Mouse (Mus musculus): ENCODE measurements around the gene Rer1. TPM values are rescaled to one million over a fixed set of nuclear protein-coding genes. Genes with fewer than 3 reads are reported as not detected.
A peak's percentile ranks its signal among the peaks of the same experiment; 100 is the strongest.
"Not testable (repeated sequence)": the region's sequence is repeated elsewhere in the genome, so short reads cannot be mapped to it uniquely, and the experiment has no call there.

Rer1 gene
- polyA plus RNA-seq, 1 experiment from 2014 or later: 129 TPM

- no peak overlapping the region for H3K4me3 ChIP-seq (replicated peaks)
- H3K9ac ChIP-seq: 0 out of 2 replicates have a peak overlapping the region, but pooled peaks have one; percentile 92
- H3K27ac ChIP-seq: no peak overlapping the region
- peaks cover 43% of the 10 kb centered on the region for H3K36me3 ChIP-seq (replicated peaks)
- WGBS: 93% methylated on average over 7 of the region's 7 CpGs
- no peaks in the 10 kb centered on the region for H3K9me3 ChIP-seq
- ATAC-seq (ENCODE audit: low FRiP score): no peak
- no peaks in the 10 kb centered on the region for H3K27me3 ChIP-seq
- H3K4me2 ChIP-seq: no peak overlapping the region
- peaks cover 30% of the 10 kb centered on the region for H3K4me1 ChIP-seq
Measured at GRCm38 (mm10) chr4:155084351-155084750, 1.8 kb downstream of the Rer1 start.

DNA sequence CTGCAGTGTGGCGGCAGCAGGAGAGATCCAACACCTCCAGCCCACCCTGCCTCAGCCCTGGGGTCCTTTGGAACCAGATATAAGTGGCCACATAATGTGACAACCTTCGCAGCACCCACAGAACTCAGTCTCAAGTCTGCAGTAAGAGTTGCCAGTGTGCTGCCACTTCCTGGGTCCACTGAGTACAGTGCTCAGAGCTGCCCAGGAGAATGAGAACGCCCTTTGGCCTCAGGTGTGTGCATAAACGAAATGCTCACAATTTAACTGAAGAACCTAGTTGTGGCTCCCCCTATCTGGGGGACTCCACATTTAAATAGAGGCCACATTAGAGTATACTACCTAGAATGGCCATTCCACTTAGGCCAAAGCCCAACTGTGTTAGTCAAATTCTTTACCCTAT lies 2.6 kb downstream of the Rer1 start:
- H3K4me1 ChIP-seq: peaks cover 30% of the 10 kb centered on the region
- H3K9me3 ChIP-seq: no peaks in the 10 kb centered on the region
- H3K4me3 ChIP-seq (replicated peaks): no peak overlapping the region
- H3K27me3 ChIP-seq: no peaks in the 10 kb centered on the region
- no peak for ATAC-seq (ENCODE audit: low FRiP score)
- H3K4me2 ChIP-seq: no peak overlapping the region
- H3K9ac ChIP-seq: 0 out of 2 replicates have a peak overlapping the region, but pooled peaks have one; percentile 22
- no peak overlapping the region for H3K27ac ChIP-seq
- H3K36me3 ChIP-seq (replicated peaks): peaks cover 45% of the 10 kb centered on the region
- WGBS: 91% methylated on average over 4 of the region's 4 CpGs

GRCm38 (mm10) chr4:155079666-155080065 lies 6.5 kb downstream of the Rer1 start:
- 94% methylated on average over 6 of the region's 6 CpGs for WGBS
- Histone ChIP-seq H3K36me3 (replicated peaks) (peaks cover 80% of the 10 kb centered on the region), H3K9me3 (no peaks in the 10 kb centered on the region), H3K4me2 (no peak overlapping the region), H3K27ac (no peak overlapping the region), H3K9ac (no peak overlapping the region), H3K27me3 (no peaks in the 10 kb centered on the region), H3K4me3 (replicated peaks) (no peak overlapping the region), H3K4me1 (peaks cover 11% of the 10 kb centered on the region)
- ATAC-seq (ENCODE audit: low FRiP score): no peak

DNA sequence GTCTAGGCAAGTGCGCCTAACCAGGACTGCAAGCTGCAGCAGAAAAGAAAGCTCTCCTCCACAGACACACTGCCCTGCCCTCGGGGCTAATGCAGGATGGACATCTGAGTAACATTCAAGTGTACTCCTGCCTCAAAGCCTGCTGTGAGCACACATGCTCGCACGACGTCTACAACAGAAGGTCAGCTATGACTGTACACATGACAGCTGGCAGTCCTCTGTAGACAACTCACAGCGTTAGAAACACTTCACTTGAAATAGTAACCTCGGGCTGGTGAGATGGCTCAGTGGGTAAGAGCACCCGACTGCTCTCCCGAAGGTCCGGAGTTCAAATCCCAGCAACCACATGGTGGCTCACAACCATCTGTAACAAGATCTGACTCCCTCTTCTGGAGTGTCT lies 7.4 kb downstream of the Rer1 start:
- ATAC-seq (ENCODE audit: low FRiP score); H3K4me1 ChIP-seq; H3K27me3 ChIP-seq; H3K9me3 ChIP-seq; H3K9ac ChIP-seq; H3K27ac ChIP-seq; H3K4me3 ChIP-seq (replicated peaks); H3K4me2 ChIP-seq: not testable (repeated sequence)
- H3K36me3 ChIP-seq (replicated peaks): peaks cover 87% of the 10 kb centered on the region
- 93% methylated on average over 10 of the region's 10 CpGs for WGBS

DNA sequence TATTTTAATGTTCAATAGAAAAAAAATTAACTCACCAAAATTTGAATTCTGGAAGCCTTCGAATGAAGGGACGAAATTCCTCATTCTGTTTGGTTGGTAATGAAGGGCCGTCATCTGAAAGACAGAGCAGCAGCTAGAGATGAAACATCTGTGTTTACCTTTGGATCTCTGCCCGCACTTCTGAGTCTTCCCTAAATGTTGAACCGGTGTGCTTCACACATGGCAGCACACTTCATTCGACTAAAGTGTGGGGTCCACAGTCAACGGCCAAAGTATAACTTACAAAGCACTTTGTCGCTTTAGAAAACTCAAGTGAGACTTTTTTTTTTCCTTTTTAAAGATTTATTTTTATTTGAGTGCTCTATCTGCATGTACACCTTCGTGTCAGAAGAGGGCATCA lies 9.5 kb downstream of the Rer1 start:
- Histone ChIP-seq H3K9me3 (no peaks in the 10 kb centered on the region), H3K27ac (no peak overlapping the region), H3K36me3 (replicated peaks) (peaks cover 85% of the 10 kb centered on the region), H3K4me3 (replicated peaks) (no peak overlapping the region), H3K9ac (no peak overlapping the region), H3K4me1 (no peaks in the 10 kb centered on the region), H3K4me2 (no peak overlapping the region), H3K27me3 (no peaks in the 10 kb centered on the region)
- 92% methylated on average over 9 of the region's 9 CpGs for WGBS
- ATAC-seq (ENCODE audit: low FRiP score): no peak

GRCm38 (mm10) chr4:155075813-155076212 lies 10.4 kb downstream of the Rer1 start:
- no peak for ATAC-seq (ENCODE audit: low FRiP score)
- no peaks in the 10 kb centered on the region for H3K4me1 ChIP-seq
- no peak overlapping the region for H3K9ac ChIP-seq
- H3K4me2 ChIP-seq: no peak overlapping the region
- no peaks in the 10 kb centered on the region for H3K9me3 ChIP-seq
- H3K4me3 ChIP-seq (replicated peaks): no peak overlapping the region
- H3K27ac ChIP-seq: no peak overlapping the region
- no peaks in the 10 kb centered on the region for H3K27me3 ChIP-seq
- peaks cover 87% of the 10 kb centered on the region for H3K36me3 ChIP-seq (replicated peaks)
- WGBS: 93% methylated on average over 2 of the region's 2 CpGs

- H3K4me1 ChIP-seq: no peaks in the 10 kb centered on the region
- 86% methylated on average over 9 of the region's 9 CpGs for WGBS
- H3K9ac ChIP-seq: no peak overlapping the region
- H3K4me2 ChIP-seq: no peak overlapping the region
- no peaks in the 10 kb centered on the region for H3K27me3 ChIP-seq
- H3K4me3 ChIP-seq (replicated peaks): no peak overlapping the region
- no peak for ATAC-seq (ENCODE audit: low FRiP score)
- peaks cover 88% of the 10 kb centered on the region for H3K36me3 ChIP-seq (replicated peaks)
- H3K27ac ChIP-seq: no peak overlapping the region
- H3K9me3 ChIP-seq: no peaks in the 10 kb centered on the region
Measured at GRCm38 (mm10) chr4:155075137-155075536, 11.0 kb downstream of the Rer1 start.

DNA sequence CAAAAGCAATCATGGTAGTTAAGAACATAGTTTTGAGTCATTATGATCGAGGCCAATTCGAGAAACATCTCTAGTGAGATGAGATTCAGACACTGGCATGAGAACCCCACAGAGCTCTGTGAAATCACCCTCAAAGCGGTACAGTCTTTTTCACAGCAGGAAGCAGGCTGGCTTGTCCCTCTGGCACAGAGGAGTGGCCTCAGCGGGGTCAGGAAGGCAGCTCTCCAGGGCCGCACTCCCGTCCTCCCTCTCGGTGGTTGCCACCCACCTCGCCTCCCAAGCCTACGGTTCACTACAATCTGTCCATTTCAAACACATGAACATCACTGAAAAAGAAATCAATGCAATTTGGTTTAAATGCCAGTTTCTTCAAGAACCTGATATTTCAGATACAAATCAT lies 11.8 kb downstream of the Rer1 start:
- Histone ChIP-seq H3K4me3 (replicated peaks) (no peak overlapping the region), H3K4me2 (no peak overlapping the region), H3K27ac (no peak overlapping the region), H3K4me1 (no peaks in the 10 kb centered on the region), H3K9me3 (no peaks in the 10 kb centered on the region), H3K27me3 (no peaks in the 10 kb centered on the region), H3K36me3 (replicated peaks) (peaks cover 88% of the 10 kb centered on the region), H3K9ac (no peak overlapping the region)
- 80% methylated on average over 9 of the region's 9 CpGs for WGBS
- ATAC-seq (ENCODE audit: low FRiP score): no peak

GRCm38 (mm10) chr4:155070921-155071320 lies 15.3 kb downstream of the Rer1 start:
- Histone ChIP-seq H3K9me3 (no peaks in the 10 kb centered on the region), H3K4me3 (replicated peaks) (no peak overlapping the region), H3K27ac (no peak overlapping the region), H3K27me3 (no peaks in the 10 kb centered on the region), H3K4me1 (peaks cover 19% of the 10 kb centered on the region), H3K9ac (no peak overlapping the region), H3K4me2 (no peak overlapping the region), H3K36me3 (replicated peaks) (peaks cover 73% of the 10 kb centered on the region)
- ATAC-seq (ENCODE audit: low FRiP score): no peak
- 93% methylated on average over 5 of the region's 5 CpGs for WGBS

DNA sequence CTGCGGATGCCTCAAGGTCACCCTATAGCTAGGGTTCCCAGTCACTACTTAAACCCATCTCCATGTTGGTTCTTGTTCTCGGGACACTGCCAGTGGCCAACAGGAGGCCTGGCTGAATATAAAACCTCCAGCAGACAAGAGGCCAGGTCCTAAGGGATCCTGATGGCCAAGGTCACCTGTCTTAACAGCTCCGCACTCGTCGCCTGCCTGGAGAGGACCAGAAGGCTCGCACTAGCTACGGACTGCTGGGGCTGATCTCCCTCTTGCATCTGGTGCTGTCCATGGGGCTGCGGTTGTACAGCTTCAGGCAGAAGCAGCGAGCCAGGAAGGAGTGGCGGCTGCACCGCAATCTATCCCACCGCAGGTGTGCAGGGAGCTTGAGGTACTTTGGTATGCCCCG lies 16.0 kb downstream of the Rer1 start:
- 92% methylated on average over 13 of the region's 13 CpGs for WGBS
- Histone ChIP-seq H3K27ac (no peak overlapping the region), H3K4me1 (peaks cover 23% of the 10 kb centered on the region), H3K27me3 (no peaks in the 10 kb centered on the region), H3K9ac (no peak overlapping the region), H3K36me3 (replicated peaks) (peaks cover 66% of the 10 kb centered on the region), H3K9me3 (no peaks in the 10 kb centered on the region), H3K4me3 (replicated peaks) (no peak overlapping the region), H3K4me2 (no peak overlapping the region)
- no peak for ATAC-seq (ENCODE audit: low FRiP score)

GRCm38 (mm10) chr4:155069191-155069590 lies 17.0 kb downstream of the Rer1 start:
- no peak for ATAC-seq (ENCODE audit: low FRiP score)
- no peaks in the 10 kb centered on the region for H3K9me3 ChIP-seq
- H3K36me3 ChIP-seq (replicated peaks): peaks cover 57% of the 10 kb centered on the region
- no peak overlapping the region for H3K27ac ChIP-seq
- H3K4me3 ChIP-seq (replicated peaks): no peak overlapping the region
- H3K4me1 ChIP-seq: peaks cover 23% of the 10 kb centered on the region
- WGBS: 84% methylated on average over 6 of the region's 6 CpGs
- no peaks in the 10 kb centered on the region for H3K27me3 ChIP-seq
- no peak overlapping the region for H3K9ac ChIP-seq
- no peak overlapping the region for H3K4me2 ChIP-seq

DNA sequence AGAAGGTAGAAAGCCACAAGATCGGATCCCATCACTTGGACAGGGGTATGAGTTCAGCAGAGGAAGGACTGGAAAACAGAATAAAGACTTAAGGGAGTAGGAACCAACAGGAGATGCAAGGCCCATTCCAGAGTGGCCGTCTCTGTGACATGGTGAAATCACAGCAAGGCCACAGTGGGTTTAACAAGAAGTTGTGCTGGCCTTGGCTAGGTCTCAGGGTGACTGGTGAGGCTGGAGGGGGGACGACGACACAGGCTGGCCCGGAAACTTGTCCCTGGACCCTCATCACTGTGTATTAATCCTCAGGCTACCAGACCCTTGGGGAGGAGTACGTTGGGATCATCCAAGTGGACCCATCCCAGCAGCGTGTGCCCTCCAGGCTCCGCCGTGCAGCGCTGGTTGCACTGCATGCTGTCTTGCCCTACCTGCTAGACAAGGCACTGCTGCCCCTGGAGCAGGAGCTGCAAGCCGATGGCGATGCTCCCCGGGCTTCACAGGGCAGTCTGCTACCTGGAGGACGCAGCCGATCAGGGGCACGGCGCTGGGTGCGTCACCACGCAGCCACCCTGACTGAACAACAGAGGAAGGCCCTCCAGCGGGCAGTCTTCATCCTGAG lies 17.7 kb downstream of the Rer1 start:
- Histone ChIP-seq H3K36me3 (replicated peaks) (peaks cover 50% of the 10 kb centered on the region), H3K9me3 (no peaks in the 10 kb centered on the region), H3K27ac (no peak overlapping the region), H3K27me3 (peaks cover 3% of the 10 kb centered on the region; the same call in 1 of the 2 replicates), H3K4me2 (peak overlapping the region; percentile 71; the same call in 1 of the 2 replicates), H3K4me1 (peaks cover 23% of the 10 kb centered on the region), H3K4me3 (replicated peaks) (no peak overlapping the region), H3K9ac (no peak overlapping the region)
- WGBS: 94% methylated on average over 20 of the region's 20 CpGs
- ATAC-seq (ENCODE audit: low FRiP score): no peak

DNA sequence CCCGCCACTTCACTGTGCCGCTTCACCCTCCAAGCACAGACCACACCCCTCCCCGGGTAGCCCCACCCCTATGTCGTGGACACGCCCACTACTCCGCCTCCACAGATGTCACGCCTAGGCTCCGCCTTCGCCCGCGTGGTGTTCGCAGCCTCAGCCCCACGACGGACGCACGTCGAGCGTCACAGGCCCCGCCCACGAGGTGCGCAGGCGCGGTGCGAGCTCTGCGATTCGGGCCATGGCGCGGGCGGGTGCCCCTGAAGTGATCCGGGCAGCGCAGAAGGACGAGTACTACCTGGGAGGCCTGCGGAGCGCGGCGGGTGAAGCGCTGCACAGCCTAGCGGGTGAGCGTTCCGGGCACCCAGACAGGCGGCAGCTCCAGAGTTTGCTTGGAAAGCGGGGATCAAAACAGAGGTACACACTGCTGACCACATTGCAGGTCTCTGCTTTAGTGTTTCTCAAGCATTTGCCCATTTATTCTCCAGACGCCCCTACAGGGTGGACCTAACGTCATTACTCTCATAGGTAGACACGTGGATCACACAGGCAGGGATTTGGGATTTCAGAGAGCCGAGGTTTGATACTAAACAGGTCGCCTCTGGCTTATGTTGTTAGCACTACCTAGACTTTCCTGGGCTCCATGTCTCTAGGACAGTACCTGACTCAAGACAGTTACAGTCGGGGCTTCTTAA lies 19.2 kb downstream of the Rer1 start, which contains the start of gene Pex10:
TSS of gene Pex10 (plus strand) at position 183 of the 689 bp plus-strand sequence.
- Histone ChIP-seq H3K4me2 (peak within 1 kb of the TSS; percentile 71), H3K27me3 (peaks cover 15% of the 10 kb centered on the region; the same call in 1 of the 2 replicates), H3K27ac (peak within 1 kb of the TSS; percentile 77), H3K36me3 (replicated peaks) (peaks cover 40% of the 10 kb centered on the region), H3K4me1 (peaks cover 23% of the 10 kb centered on the region), H3K4me3 (replicated peaks) (peak within 1 kb of the TSS; percentile 55), H3K9ac (peak within 1 kb of the TSS; percentile 71), H3K9me3 (no peaks in the 10 kb centered on the region)
- whole genome bisulfite sequencing: under 1% methylated on average over 48 of the region's 48 CpGs
- peak; percentile 94 for ATAC-seq (ENCODE audit: low FRiP score)
